Mouse (Mus musculus) forebrain, embryonic 14.5 days (tissue): ENCODE measurements at regions not wholly inside any gene's neighbourhood (a gene's known extent, or its start where the extent isn't known, plus 50 kb on each side); places are given as distances from the start of the nearest gene placed in this dataset.

Experiments
- ATAC-seq: fragments of 200-750 bp; cut with Nextera tagmentation; 2 replicates; pipeline ENCODE4 v1.8.0; 2017; ENCODE audit warnings: mild to moderate bottlenecking, moderate library complexity
- DNase-seq: peaks from one replicate; pipeline ENCODE4 v3.0.0-alpha.2; 2015; ENCODE audit warnings: low spot score
- H3K27ac ChIP-seq: fragments of 300-500 bp; sonication (generic); 2 replicates; pipeline ENCODE4 v1.5.1; 2014; ENCODE audit warnings: low read depth, mild to moderate bottlenecking, control low read depth, low read length, moderate library complexity
- H3K27me3 ChIP-seq: fragments of 300-500 bp; sonication (generic); replicated peaks from 2 replicates; pipeline ENCODE4 v1.6.1; 2014; ENCODE audit warnings: low read length, control low read depth, mixed read lengths; ENCODE audit not compliant: control insufficient read depth, insufficient read depth
- H3K36me3 ChIP-seq: fragments of 300-500 bp; sonication (generic); 2 replicates; pipeline ENCODE4 v1.6.1; 2014; ENCODE audit warnings: low read length, control low read depth; ENCODE audit not compliant: control insufficient read depth, insufficient read depth
- H3K4me1 ChIP-seq: fragments of 300-500 bp; sonication (generic); 2 replicates; pipeline ENCODE4 v1.6.1; 2014; ENCODE audit warnings: antibody characterized with exemption, low read length, control low read depth; ENCODE audit not compliant: control insufficient read depth, insufficient read depth
- H3K4me2 ChIP-seq: fragments of 300-500 bp; sonication (generic); 2 replicates; pipeline ENCODE4 v1.6.1; 2014; ENCODE audit warnings: mild to moderate bottlenecking, control low read depth, low read length
- H3K4me3 ChIP-seq: fragments of 300-500 bp; sonication (generic); 2 replicates; pipeline ENCODE4 v1.5.1; 2014; ENCODE audit warnings: low read depth, low read length, control low read depth
- H3K9ac ChIP-seq: fragments of 300-500 bp; sonication (generic); 2 replicates; pipeline ENCODE4 v1.6.1; 2014; ENCODE audit warnings: mild to moderate bottlenecking, low read length, control low read depth, moderate library complexity
- H3K9me3 ChIP-seq: fragments of 300-500 bp; sonication (generic); replicated peaks from 2 replicates; pipeline ENCODE4 v1.6.1; 2016; ENCODE audit warnings: low read length, control low read depth, mixed read lengths; ENCODE audit not compliant: control insufficient read depth
- WGBS: fragments of 180-500 bp; shearing (Covaris S2); extraction: QIAGEN DNeasy Blood & Tissue Kit; methylation state at CpG from one replicate; pipeline ENCODE4 v1.1.7; 2014; 5-methylcytosine and 5-hydroxymethylcytosine counted together

DNA sequence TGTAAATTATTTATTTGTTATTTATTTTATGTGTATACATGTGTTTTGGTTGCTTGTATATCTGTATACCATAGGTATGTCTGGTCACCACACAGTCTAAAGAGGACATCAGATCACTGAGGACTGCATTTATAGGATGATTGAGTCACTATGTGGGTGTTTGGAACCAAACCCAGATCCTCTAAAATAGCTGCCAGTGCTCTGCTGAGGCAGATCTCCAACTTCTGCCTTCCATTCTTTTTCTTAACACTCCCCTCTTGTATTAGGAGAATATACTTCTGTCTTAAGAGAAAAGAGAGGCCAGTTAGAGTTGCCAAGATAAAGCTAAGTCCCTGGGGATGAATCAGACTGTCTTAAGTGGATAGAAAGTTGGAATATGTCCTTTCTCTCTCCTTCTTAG, 424.2 kb downstream of the Cntn6 start:
- no peak for ATAC-seq
- no peak for DNase-seq
- no peaks in the 10 kb centered on the region for H3K4me1 ChIP-seq
- H3K36me3 ChIP-seq = no peaks in the 10 kb centered on the region
- H3K27me3 ChIP-seq = no peaks in the 10 kb centered on the region
- no peak overlapping the region for H3K9ac ChIP-seq
- H3K27ac ChIP-seq = no peak overlapping the region
- H3K4me3 ChIP-seq = no peak overlapping the region
- H3K4me2 ChIP-seq = no peak overlapping the region
- no peaks in the 10 kb centered on the region for H3K9me3 ChIP-seq

DNA sequence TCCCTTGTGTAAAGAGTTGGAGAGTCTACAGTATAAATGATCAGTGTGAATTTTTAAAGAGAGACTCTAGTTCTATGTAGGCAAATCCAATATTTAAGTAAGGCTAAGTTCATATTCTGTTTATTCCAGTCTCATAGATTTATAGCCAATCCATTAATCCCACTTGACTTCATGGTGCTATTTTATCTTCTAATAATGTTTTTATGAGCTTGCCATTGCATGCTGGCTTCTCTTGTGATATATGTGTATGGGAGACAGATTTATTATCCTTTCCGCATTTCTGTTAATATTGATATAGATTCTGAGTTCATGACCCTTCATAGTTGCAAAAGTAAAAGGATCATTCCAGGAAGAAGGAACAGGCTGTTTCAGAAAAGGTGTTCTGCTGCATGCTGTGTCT, 430.0 kb downstream of the Cntn6 start:
- no peaks in the 10 kb centered on the region for H3K36me3 ChIP-seq
- no peak overlapping the region for H3K9ac ChIP-seq
- ATAC-seq (no peak), DNase-seq (no peak)
- 97% methylated on average over 1 of the region's 1 CpGs for WGBS
- no peak overlapping the region for H3K4me3 ChIP-seq
- no peak overlapping the region for H3K4me2 ChIP-seq
- H3K9me3 ChIP-seq = no peaks in the 10 kb centered on the region
- H3K27ac ChIP-seq = no peak overlapping the region
- H3K4me1 ChIP-seq = no peaks in the 10 kb centered on the region
- no peaks in the 10 kb centered on the region for H3K27me3 ChIP-seq

DNA sequence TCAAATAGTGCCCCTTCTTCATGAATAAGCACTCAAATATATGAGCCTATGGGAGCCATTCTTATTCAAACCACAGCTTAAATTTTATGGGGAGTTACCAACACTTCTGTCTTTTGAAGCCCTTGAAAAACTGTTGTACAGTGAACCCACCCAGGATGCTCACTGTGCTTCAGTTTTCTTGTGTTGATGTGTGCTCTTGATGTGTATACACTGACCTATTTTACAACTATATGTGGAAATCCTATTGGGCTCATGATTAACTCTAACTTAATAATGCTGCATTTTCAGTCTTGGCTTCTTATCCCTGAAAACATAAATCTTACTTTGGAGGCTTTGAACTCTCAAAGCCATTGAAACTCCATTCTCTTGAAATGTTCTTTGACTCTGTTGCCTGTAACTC, 433.5 kb downstream of the Cntn6 start:
- H3K4me2 ChIP-seq = no peak overlapping the region
- ATAC-seq (no peak), DNase-seq (no peak)
- no peaks in the 10 kb centered on the region for H3K9me3 ChIP-seq
- no peaks in the 10 kb centered on the region for H3K4me1 ChIP-seq
- H3K36me3 ChIP-seq = no peaks in the 10 kb centered on the region
- H3K9ac ChIP-seq = no peak overlapping the region
- no peak overlapping the region for H3K4me3 ChIP-seq
- H3K27me3 ChIP-seq = no peaks in the 10 kb centered on the region
- no peak overlapping the region for H3K27ac ChIP-seq

GRCm38 (mm10) chr6:104930284-104930683, 437.7 kb downstream of the Cntn6 start:
- Histone ChIP-seq H3K4me2 (no peak overlapping the region), H3K9ac (no peak overlapping the region), H3K9me3 (no peaks in the 10 kb centered on the region), H3K36me3 (no peaks in the 10 kb centered on the region), H3K4me1 (no peaks in the 10 kb centered on the region), H3K27me3 (no peaks in the 10 kb centered on the region), H3K4me3 (no peak overlapping the region), H3K27ac (no peak overlapping the region)
- DNase-seq = peak; percentile 13
- WGBS = 76% methylated on average over 5 of the region's 5 CpGs
- ATAC-seq = peak; percentile 48; the same call in 1 of the 2 replicates

GRCm38 (mm10) chr6:104932153-104932552, 439.6 kb downstream of the Cntn6 start:
- Histone ChIP-seq H3K27ac (no peak overlapping the region), H3K4me1 (no peaks in the 10 kb centered on the region), H3K9me3 (no peaks in the 10 kb centered on the region), H3K4me3 (no peak overlapping the region), H3K4me2 (no peak overlapping the region), H3K36me3 (no peaks in the 10 kb centered on the region), H3K27me3 (no peaks in the 10 kb centered on the region), H3K9ac (no peak overlapping the region)
- peak; percentile 34 for DNase-seq
- WGBS = 89% methylated on average over 4 of the region's 4 CpGs
- ATAC-seq = no peak

DNA sequence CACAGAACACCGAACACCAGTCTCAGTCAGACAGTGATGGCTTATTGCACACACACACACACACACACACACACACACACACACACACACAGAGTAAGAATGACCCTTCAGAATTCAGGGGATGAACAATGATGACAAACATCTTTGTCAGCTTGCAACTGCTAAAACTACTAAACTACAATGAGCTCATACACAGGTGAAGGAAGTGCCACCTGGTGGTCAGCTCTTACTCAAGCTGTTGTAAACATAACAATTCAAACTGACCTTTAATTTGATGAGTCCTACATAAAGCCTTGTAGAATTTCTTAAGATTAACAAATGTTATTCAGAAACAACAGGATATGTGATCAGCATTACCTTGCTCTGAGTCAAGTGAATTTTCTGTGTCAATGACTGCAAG, 446.5 kb downstream of the Cntn6 start:
- DNase-seq = peak; percentile 7
- WGBS = 100% methylated on average over 1 of the region's 1 CpGs
- ATAC-seq = no peak
- H3K4me2 ChIP-seq = no peak overlapping the region
- no peaks in the 10 kb centered on the region for H3K36me3 ChIP-seq
- no peaks in the 10 kb centered on the region for H3K27me3 ChIP-seq
- H3K9ac ChIP-seq = no peak overlapping the region
- no peaks in the 10 kb centered on the region for H3K4me1 ChIP-seq
- H3K27ac ChIP-seq = no peak overlapping the region
- no peak overlapping the region for H3K4me3 ChIP-seq
- H3K9me3 ChIP-seq = no peaks in the 10 kb centered on the region

GRCm38 (mm10) chr6:104974517-104974916, 481.9 kb downstream of the Cntn6 start:
- H3K36me3 ChIP-seq = no peaks in the 10 kb centered on the region
- ATAC-seq (no peak), DNase-seq (peak; percentile 53)

GRCm38 (mm10) chr6:104984144-104984543, 491.6 kb downstream of the Cntn6 start:
- H3K36me3 ChIP-seq = no peaks in the 10 kb centered on the region
- H3K27me3 ChIP-seq = no peaks in the 10 kb centered on the region
- H3K4me1 ChIP-seq = no peaks in the 10 kb centered on the region
- H3K4me3 ChIP-seq = no peak overlapping the region
- H3K9ac ChIP-seq = no peak overlapping the region
- WGBS = 52% methylated on average over 1 of the region's 1 CpGs
- DNase-seq = no peak
- ATAC-seq = no peak
- no peak overlapping the region for H3K27ac ChIP-seq
- H3K4me2 ChIP-seq = no peak overlapping the region
- no peaks in the 10 kb centered on the region for H3K9me3 ChIP-seq

More at GRCm38 (mm10) chr6:104974517-104974916, 481.9 kb downstream of the Cntn6 start:
- H3K4me3 ChIP-seq = no peak overlapping the region
- H3K27me3 ChIP-seq = no peaks in the 10 kb centered on the region
- H3K4me2 ChIP-seq = no peak overlapping the region
- H3K4me1 ChIP-seq = no peaks in the 10 kb centered on the region
- no peak overlapping the region for H3K9ac ChIP-seq
- no peak overlapping the region for H3K27ac ChIP-seq
- no peaks in the 10 kb centered on the region for H3K9me3 ChIP-seq

DNA sequence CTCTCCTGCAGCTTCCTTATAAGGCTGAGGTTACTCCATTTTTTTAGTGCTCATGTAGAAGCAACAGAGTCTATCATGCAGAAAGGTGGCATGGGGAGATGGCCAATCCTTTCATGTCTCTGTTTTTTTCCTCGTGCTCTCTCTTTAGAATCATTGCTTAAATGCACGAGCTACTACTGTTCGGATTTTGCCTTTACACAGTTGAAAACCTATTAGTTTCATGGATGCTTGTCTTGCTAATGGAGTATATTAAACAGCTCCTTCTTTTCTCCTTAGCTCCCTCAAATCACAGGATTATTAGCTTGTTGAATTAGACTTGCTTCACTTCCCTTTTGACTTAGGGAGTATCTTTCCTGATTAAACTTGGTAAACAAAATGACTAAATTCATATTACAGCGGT, 497.3 kb downstream of the Cntn6 start:
- ATAC-seq (peak; percentile 47; the same call in 1 of the 2 replicates), DNase-seq (peak; percentile 13)
- no peak overlapping the region for H3K9ac ChIP-seq
- no peaks in the 10 kb centered on the region for H3K36me3 ChIP-seq
- no peak overlapping the region for H3K4me3 ChIP-seq
- H3K9me3 ChIP-seq = no peaks in the 10 kb centered on the region
- no peak overlapping the region for H3K4me2 ChIP-seq
- no peaks in the 10 kb centered on the region for H3K27me3 ChIP-seq
- WGBS = 14% methylated on average over 4 of the region's 4 CpGs
- no peak overlapping the region for H3K27ac ChIP-seq
- no peaks in the 10 kb centered on the region for H3K4me1 ChIP-seq

- no peaks in the 10 kb centered on the region for H3K9me3 ChIP-seq
- ATAC-seq (peak; percentile 80), DNase-seq (peak; percentile 65)
Observed at GRCm38 (mm10) chr6:104990366-104990765, 497.8 kb downstream of the Cntn6 start.

More at GRCm38 (mm10) chr6:104990366-104990765, 497.8 kb downstream of the Cntn6 start:
- H3K27ac ChIP-seq = no peak overlapping the region
- no peak overlapping the region for H3K4me2 ChIP-seq
- WGBS = 9% methylated on average over 2 of the region's 2 CpGs
- no peaks in the 10 kb centered on the region for H3K4me1 ChIP-seq
- no peak overlapping the region for H3K9ac ChIP-seq
- no peak overlapping the region for H3K4me3 ChIP-seq
- no peaks in the 10 kb centered on the region for H3K27me3 ChIP-seq
- no peaks in the 10 kb centered on the region for H3K36me3 ChIP-seq
